Mouse (Mus musculus): Measurements from ENCODE around the gene Ercc6l2. TPM values are rescaled to one million over a fixed set of nuclear protein-coding genes. Genes with fewer than 3 reads are reported as not detected.

The Ercc6l2 gene
- polyA plus RNA-seq, 1 experiment from 2014 or later: 5.5 TPM

DNA sequence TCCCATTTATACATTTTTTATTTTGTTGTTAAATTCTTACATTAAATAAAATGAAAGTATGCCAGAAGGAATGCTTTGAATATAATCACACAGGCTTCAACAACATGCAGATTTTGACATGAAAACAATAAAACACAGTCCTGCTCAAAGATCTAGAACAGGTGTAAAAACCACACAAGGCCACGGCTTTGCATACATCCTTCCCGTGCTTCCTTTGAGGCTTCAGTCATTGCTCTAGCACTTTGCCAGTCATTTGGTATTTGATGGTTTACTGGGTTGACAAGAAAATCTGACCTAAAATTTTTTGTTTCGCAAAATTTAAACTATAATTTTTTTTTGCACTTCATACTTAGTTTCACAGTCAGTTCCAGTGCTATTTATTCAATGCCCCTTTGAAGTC lies 7.1 kb upstream of the Ercc6l2 start:
- Histone ChIP-seq H3K36me3 (replicated peaks; ENCODE audit: insufficient read depth, low read length) (no peaks in the 10 kb centered on the region), H3K9me3 (ENCODE audit: low read length) (no peaks in the 10 kb centered on the region), H3K9ac (replicated peaks) (no peak overlapping the region), H3K27ac (ENCODE audit: low read depth) (no peak overlapping the region), H3K4me1 (ENCODE audit: insufficient read depth) (no peaks in the 10 kb centered on the region), H3K4me3 (ENCODE audit: low read depth, low read length) (no peak overlapping the region), H3K4me2 (ENCODE audit: low read depth, low read length) (no peak overlapping the region), H3K27me3 (ENCODE audit: insufficient read depth, low read length) (no peaks in the 10 kb centered on the region)
- 77% methylated on average over 3 of the region's 3 CpGs for WGBS (ENCODE audit: insufficient replicate concordance)
- DNase-seq (no peak), ATAC-seq (no peak)
- TF ChIP-seq EP300 (IDR thresholded peaks at IDR 0.05; ENCODE audit: low read depth): no peak
- TF ChIP-seq CTCF (IDR thresholded peaks at IDR 0.05; ENCODE audit: low read depth): no peak

DNA sequence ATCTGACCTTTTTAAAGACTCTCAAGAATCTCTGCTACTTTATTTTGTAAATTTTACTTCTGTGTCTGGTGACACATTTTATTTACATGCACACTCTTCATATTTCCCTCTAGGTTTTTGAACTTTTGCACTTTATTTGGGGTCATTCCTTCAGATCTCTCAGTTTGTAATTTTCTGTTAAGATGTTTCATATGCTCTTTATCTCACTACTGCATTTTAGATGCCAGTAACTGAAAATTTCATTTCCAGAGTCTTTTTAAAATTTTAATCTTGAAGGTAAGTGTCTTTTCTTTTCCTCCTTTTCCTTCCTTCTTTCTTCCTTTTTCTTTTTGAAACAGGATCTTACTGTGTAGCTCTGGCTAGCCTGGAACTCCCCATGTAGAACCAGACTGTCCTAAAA lies 3.6 kb upstream of the Ercc6l2 start:
- H3K27ac ChIP-seq (ENCODE audit: low read depth): no peak overlapping the region
- H3K4me3 ChIP-seq (ENCODE audit: low read depth, low read length): no peak overlapping the region
- H3K4me2 ChIP-seq (ENCODE audit: low read depth, low read length): no peak overlapping the region
- H3K9me3 ChIP-seq (ENCODE audit: low read length): no peaks in the 10 kb centered on the region
- DNase-seq: no peak
- H3K9ac ChIP-seq (replicated peaks): no peak overlapping the region
- no peak for TF ChIP-seq EP300 (IDR thresholded peaks at IDR 0.05; ENCODE audit: low read depth)
- no peak for TF ChIP-seq CTCF (IDR thresholded peaks at IDR 0.05; ENCODE audit: low read depth)
- H3K27me3 ChIP-seq (ENCODE audit: insufficient read depth, low read length): no peaks in the 10 kb centered on the region
- ATAC-seq: no peak
- H3K36me3 ChIP-seq (replicated peaks; ENCODE audit: insufficient read depth, low read length): no peaks in the 10 kb centered on the region
- H3K4me1 ChIP-seq (ENCODE audit: insufficient read depth): peaks cover 8% of the 10 kb centered on the region

DNA sequence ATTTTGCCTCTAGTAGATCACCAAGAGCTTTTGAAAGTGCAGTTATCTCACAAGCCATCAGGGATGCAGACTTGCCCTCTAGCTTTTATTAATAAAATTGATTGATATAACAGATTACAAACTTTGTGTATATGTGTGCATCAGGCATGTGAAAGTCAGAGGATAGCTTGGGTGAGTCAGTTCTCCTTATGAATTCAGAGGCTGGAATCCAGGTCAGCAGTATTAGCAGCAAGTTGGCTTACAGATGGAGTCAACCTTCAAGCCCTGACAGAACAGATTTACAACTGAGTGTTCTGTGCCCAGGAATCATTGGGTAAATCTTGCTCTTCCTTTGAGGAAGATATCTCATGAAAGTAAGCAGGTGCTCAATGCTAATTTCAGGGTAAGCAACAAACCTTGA lies 891 bp downstream of the Ercc6l2 start:
- ATAC-seq: no peak
- H3K9ac ChIP-seq (replicated peaks): peak overlapping the region; percentile 82
- H3K4me3 ChIP-seq (ENCODE audit: low read depth, low read length): peak overlapping the region; percentile 73
- H3K4me1 ChIP-seq (ENCODE audit: insufficient read depth): peaks cover 8% of the 10 kb centered on the region
- no peaks in the 10 kb centered on the region for H3K27me3 ChIP-seq (ENCODE audit: insufficient read depth, low read length)
- H3K36me3 ChIP-seq (replicated peaks; ENCODE audit: insufficient read depth, low read length): 0 out of 2 replicates have a peak, but pooled peaks cover 2% of the 10 kb centered on the region
- H3K9me3 ChIP-seq (ENCODE audit: low read length): no peaks in the 10 kb centered on the region
- H3K4me2 ChIP-seq (ENCODE audit: low read depth, low read length): peak overlapping the region; percentile 81
- no peak for DNase-seq
- TF ChIP-seq CTCF (IDR thresholded peaks at IDR 0.05; ENCODE audit: low read depth) (no peak), EP300 (IDR thresholded peaks at IDR 0.05; ENCODE audit: low read depth) (no peak)
- peak overlapping the region; percentile 92; the same call in 1 of the 2 replicates for H3K27ac ChIP-seq (ENCODE audit: low read depth)

DNA sequence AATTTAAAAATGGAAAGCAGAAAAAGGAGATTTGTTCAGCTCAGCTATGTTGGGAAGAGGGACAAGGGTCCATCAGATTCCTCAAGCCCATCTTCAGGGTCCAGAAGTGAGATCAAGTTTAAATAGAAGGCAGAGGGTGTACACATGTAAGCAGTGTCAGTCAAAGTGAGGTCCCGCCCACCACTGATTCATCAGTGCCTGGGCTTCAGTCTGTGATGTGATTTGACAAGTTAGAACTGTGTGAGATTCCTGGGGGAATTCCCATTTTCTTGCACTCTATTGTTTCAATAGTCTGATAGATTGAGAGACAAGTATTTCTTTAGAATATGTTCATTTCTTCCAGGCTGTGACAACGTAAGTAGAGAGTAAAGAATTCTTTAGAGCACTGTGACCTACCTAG lies 30.7 kb downstream of the Ercc6l2 start:
- no peaks in the 10 kb centered on the region for H3K27me3 ChIP-seq (ENCODE audit: insufficient read depth, low read length)
- H3K4me1 ChIP-seq (ENCODE audit: insufficient read depth): no peaks in the 10 kb centered on the region
- H3K9me3 ChIP-seq (ENCODE audit: low read length): no peaks in the 10 kb centered on the region
- no peak for TF ChIP-seq EP300 (IDR thresholded peaks at IDR 0.05; ENCODE audit: low read depth)
- TF ChIP-seq CTCF (IDR thresholded peaks at IDR 0.05; ENCODE audit: low read depth): no peak
- no peak overlapping the region for H3K9ac ChIP-seq (replicated peaks)
- peaks cover 19% of the 10 kb centered on the region for H3K36me3 ChIP-seq (replicated peaks; ENCODE audit: insufficient read depth, low read length)
- ATAC-seq (no peak), DNase-seq (no peak)
- 89% methylated on average over 2 of the region's 2 CpGs for WGBS (ENCODE audit: insufficient replicate concordance)
- H3K27ac ChIP-seq (ENCODE audit: low read depth): no peak overlapping the region
- no peak overlapping the region for H3K4me2 ChIP-seq (ENCODE audit: low read depth, low read length)
- no peak overlapping the region for H3K4me3 ChIP-seq (ENCODE audit: low read depth, low read length)

DNA sequence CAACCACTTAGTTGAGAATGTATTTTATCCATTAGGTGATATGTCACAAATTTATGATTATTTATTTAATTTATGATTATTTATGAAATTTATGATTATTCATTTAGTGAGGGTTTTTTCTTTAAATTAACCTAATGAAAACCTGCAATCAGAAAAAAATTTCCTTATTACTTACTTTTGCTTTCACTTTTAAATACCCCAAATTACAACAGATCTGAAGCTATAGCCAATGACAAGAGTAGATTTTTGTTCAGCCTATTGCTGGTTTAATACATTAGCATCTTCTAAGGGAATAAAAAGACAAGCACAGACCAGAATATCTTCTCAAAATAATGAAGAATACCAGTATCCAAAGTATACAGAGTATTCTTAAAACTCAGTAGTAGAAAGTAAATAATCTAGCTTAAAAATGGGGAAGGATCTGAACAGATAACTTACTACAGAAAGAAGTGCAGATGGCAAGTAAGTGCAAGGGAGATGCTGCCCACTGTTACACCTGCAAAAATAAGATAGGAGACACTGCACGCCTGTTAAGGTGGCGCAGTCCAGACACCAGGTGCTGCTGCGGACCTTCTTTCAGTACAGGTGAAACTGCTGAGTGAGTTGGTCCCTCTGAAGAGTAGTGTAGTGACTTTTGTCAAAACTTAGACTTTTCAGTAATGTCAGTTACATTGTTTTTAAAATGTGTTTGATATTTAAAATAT lies 35.4 kb downstream of the Ercc6l2 start:
- no peaks in the 10 kb centered on the region for H3K27me3 ChIP-seq (ENCODE audit: insufficient read depth, low read length)
- 91% methylated on average over 3 of the region's 3 CpGs for WGBS (ENCODE audit: insufficient replicate concordance)
- no peaks in the 10 kb centered on the region for H3K4me1 ChIP-seq (ENCODE audit: insufficient read depth)
- H3K36me3 ChIP-seq (replicated peaks; ENCODE audit: insufficient read depth, low read length): peaks cover 18% of the 10 kb centered on the region
- H3K4me2 ChIP-seq (ENCODE audit: low read depth, low read length): no peak overlapping the region
- H3K4me3 ChIP-seq (ENCODE audit: low read depth, low read length): no peak overlapping the region
- TF ChIP-seq CTCF (IDR thresholded peaks at IDR 0.05; ENCODE audit: low read depth): no peak
- no peak for TF ChIP-seq EP300 (IDR thresholded peaks at IDR 0.05; ENCODE audit: low read depth)
- no peak overlapping the region for H3K27ac ChIP-seq (ENCODE audit: low read depth)
- no peak for DNase-seq
- H3K9ac ChIP-seq (replicated peaks): no peak overlapping the region
- no peaks in the 10 kb centered on the region for H3K9me3 ChIP-seq (ENCODE audit: low read length)
- no peak for ATAC-seq

DNA sequence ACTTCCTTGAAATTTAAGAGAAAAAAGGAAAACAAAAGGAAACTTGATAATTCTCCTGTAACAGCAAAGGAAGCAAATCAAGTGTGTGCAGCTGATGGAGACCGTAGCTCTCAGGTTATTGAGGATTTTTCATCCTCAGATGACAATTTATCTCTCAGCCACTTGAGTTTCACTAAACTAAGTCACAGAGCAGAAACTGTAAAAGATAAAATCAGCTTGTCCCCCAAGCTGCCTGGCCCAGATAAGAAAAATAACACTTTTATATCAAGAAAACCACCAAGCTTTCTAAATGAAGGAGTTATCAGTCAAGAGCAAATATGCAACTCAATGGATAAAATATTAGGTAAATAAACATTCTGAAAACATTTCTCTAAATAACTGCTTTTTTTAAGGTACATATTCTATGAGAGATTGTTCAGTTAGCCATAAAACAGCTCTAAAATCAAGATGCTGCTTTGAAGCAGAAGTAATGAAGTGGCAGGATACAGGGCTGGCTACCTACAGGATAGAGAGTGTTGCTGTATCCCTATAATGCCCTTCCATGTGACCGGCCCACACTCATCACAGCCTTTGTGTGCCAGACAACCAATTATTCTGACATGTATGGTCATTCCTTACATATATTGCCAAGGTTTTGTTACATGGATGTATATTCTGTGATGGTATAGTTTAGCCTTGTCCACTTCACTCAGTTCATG lies 57.7 kb downstream of the Ercc6l2 start:
- 69% methylated on average over 2 of the region's 2 CpGs for WGBS (ENCODE audit: insufficient replicate concordance)
- H3K4me2 ChIP-seq (ENCODE audit: low read depth, low read length): no peak overlapping the region
- no peak for ATAC-seq
- TF ChIP-seq EP300 (IDR thresholded peaks at IDR 0.05; ENCODE audit: low read depth): peak; percentile 94
- no peak for TF ChIP-seq CTCF (IDR thresholded peaks at IDR 0.05; ENCODE audit: low read depth)
- H3K9ac ChIP-seq (replicated peaks): no peak overlapping the region
- no peak overlapping the region for H3K4me3 ChIP-seq (ENCODE audit: low read depth, low read length)
- H3K36me3 ChIP-seq (replicated peaks; ENCODE audit: insufficient read depth, low read length): peaks cover 24% of the 10 kb centered on the region
- no peak for DNase-seq
- H3K9me3 ChIP-seq (ENCODE audit: low read length): no peaks in the 10 kb centered on the region
- H3K4me1 ChIP-seq (ENCODE audit: insufficient read depth): no peaks in the 10 kb centered on the region
- H3K27ac ChIP-seq (ENCODE audit: low read depth): no peak overlapping the region
- no peaks in the 10 kb centered on the region for H3K27me3 ChIP-seq (ENCODE audit: insufficient read depth, low read length)
